Mouse (Mus musculus): ENCODE data around the gene Arfgap2.

Gene Arfgap2

GRCm38 (mm10) chr2:91263692-91264660 lies 798 bp upstream of the Arfgap2 start:
- no peak for DNase-seq

- DNase-seq: no peak
These were observed 3.3 kb downstream of the Arfgap2 start for GRCm38 (mm10) chr2:91268042-91268441.

GRCm38 (mm10) chr2:91268706-91269105 lies 3.9 kb downstream of the Arfgap2 start:
- no peak for DNase-seq

GRCm38 (mm10) chr2:91269687-91270133 lies 4.9 kb downstream of the Arfgap2 start:
- no peak for DNase-seq

GRCm38 (mm10) chr2:91278749-91279371 lies 14.1 kb downstream of the Arfgap2 start:
- no peak for DNase-seq

- DNase-seq: no peak
These were observed 14.6 kb downstream of the Arfgap2 start for GRCm38 (mm10) chr2:91279372-91279755.

- no peak for DNase-seq
These were observed 16.6 kb downstream of the Arfgap2 start for GRCm38 (mm10) chr2:91281366-91281765.

GRCm38 (mm10) chr2:91283972-91284371 lies 19.2 kb downstream of the Arfgap2 start:
- no peak for DNase-seq

GRCm38 (mm10) chr2:91284375-91285199 lies 19.8 kb downstream of the Arfgap2 start:
- DNase-seq: no peak

GRCm38 (mm10) chr2:91285885-91286505 lies 21.2 kb downstream of the Arfgap2 start:
- peak; percentile 46 for DNase-seq

- DNase-seq: no peak
These were observed 22.8 kb downstream of the Arfgap2 start for GRCm38 (mm10) chr2:91287563-91287962.

GRCm38 (mm10) chr2:91291197-91292007 lies 26.6 kb downstream of the Arfgap2 start:
- DNase-seq: no peak

- DNase-seq: no peak
These were observed 29.5 kb downstream of the Arfgap2 start for GRCm38 (mm10) chr2:91294226-91294625.

GRCm38 (mm10) chr2:91295895-91296294 lies 31.1 kb downstream of the Arfgap2 start:
- no peak for DNase-seq

- no peak for DNase-seq
These were observed 34.4 kb downstream of the Arfgap2 start for GRCm38 (mm10) chr2:91299156-91299555.

GRCm38 (mm10) chr2:91300784-91301183 lies 36.0 kb downstream of the Arfgap2 start:
- no peak for DNase-seq

- DNase-seq: no peak
These were observed 37.1 kb downstream of the Arfgap2 start for GRCm38 (mm10) chr2:91301836-91302235.

- DNase-seq: peak; percentile 75
These were observed 38.1 kb downstream of the Arfgap2 start for GRCm38 (mm10) chr2:91302845-91303244.

- DNase-seq: no peak
These were observed 41.2 kb downstream of the Arfgap2 start for GRCm38 (mm10) chr2:91305926-91306325.

GRCm38 (mm10) chr2:91306589-91306988 lies 41.8 kb downstream of the Arfgap2 start:
- DNase-seq: no peak

- no peak for DNase-seq
These were observed 43.9 kb downstream of the Arfgap2 start for GRCm38 (mm10) chr2:91308680-91309079.

- no peak for DNase-seq
These were observed 44.8 kb downstream of the Arfgap2 start for GRCm38 (mm10) chr2:91309546-91309945.

All from layer of hippocampus, adult 9-11 months (tissue).